Mouse (Mus musculus): ENCODE measurements around the gene Sema3b.
"Not testable (repeated sequence)": the region's sequence is repeated elsewhere in the genome, so short reads cannot be mapped to it uniquely, and the experiment has no call there.

Sema3b gene

GRCm38 (mm10) chr9:107568331-107569261, 40.4 kb downstream of the Sema3b start:
- peak; percentile 84 for DNase-seq

- no peak for DNase-seq
Observed at GRCm38 (mm10) chr9:107567702-107568319, 41.2 kb downstream of the Sema3b start, which contains the start of gene Hyal2. TSS of gene Hyal2 (plus strand) at chr9:107567945.

GRCm38 (mm10) chr9:107566855-107567254, 42.2 kb downstream of the Sema3b start:
- DNase-seq = no peak

- DNase-seq = peak; percentile 81
Observed at GRCm38 (mm10) chr9:107566041-107566709, 42.9 kb downstream of the Sema3b start.

GRCm38 (mm10) chr9:107565556-107565955, 43.5 kb downstream of the Sema3b start:
- DNase-seq = not testable (repeated sequence)

- DNase-seq = peak; percentile 94
Observed at GRCm38 (mm10) chr9:107563029-107563581, 45.9 kb downstream of the Sema3b start, which contains the start of gene Tusc2. TSS of gene Tusc2 (plus strand) at chr9:107563255.

GRCm38 (mm10) chr9:107556346-107556745, 52.7 kb downstream of the Sema3b start:
- no peak for DNase-seq

GRCm38 (mm10) chr9:107555701-107556100, 53.3 kb downstream of the Sema3b start:
- DNase-seq = no peak

- no peak for DNase-seq
Observed at GRCm38 (mm10) chr9:107555031-107555457, 54.0 kb downstream of the Sema3b start.

GRCm38 (mm10) chr9:107554319-107554825, 54.7 kb downstream of the Sema3b start:
- peak; percentile 97 for DNase-seq

GRCm38 (mm10) chr9:107553541-107554318, 55.3 kb downstream of the Sema3b start:
- peak; percentile 72 for DNase-seq

GRCm38 (mm10) chr9:107552690-107553393, 56.2 kb downstream of the Sema3b start:
- DNase-seq = no peak

- DNase-seq = no peak
Observed at GRCm38 (mm10) chr9:107551890-107552355, 57.1 kb downstream of the Sema3b start.

GRCm38 (mm10) chr9:107551117-107551889, 57.7 kb downstream of the Sema3b start, which contains the start of gene Rassf1:
TSS of gene Rassf1 (plus strand) at chr9:107551555.
- peak; percentile 83 for DNase-seq

- DNase-seq = no peak
Observed at GRCm38 (mm10) chr9:107550491-107551116, 58.4 kb downstream of the Sema3b start.

- no peak for DNase-seq
Observed at GRCm38 (mm10) chr9:107549297-107550074, 59.5 kb downstream of the Sema3b start.

GRCm38 (mm10) chr9:107548820-107549219, 60.2 kb downstream of the Sema3b start:
- DNase-seq = no peak

- no peak for DNase-seq
Observed at GRCm38 (mm10) chr9:107547957-107548356, 61.1 kb downstream of the Sema3b start.

Data from thymus, postnatal 14 days (tissue).